Mouse (Mus musculus) heart, embryonic 13.5 days (tissue): ENCODE results near the gene Gm7534. TPM values are rescaled to one million over a fixed set of nuclear protein-coding genes. Genes with fewer than 3 reads are reported as not detected.
A peak's percentile ranks its signal among the peaks of the same experiment; 100 is the strongest.

ENCODE experiments used
- ATAC-seq: fragments of 200-750 bp; cut with Nextera tagmentation; 2 replicates; pipeline ENCODE4 v1.8.0; 2017; ENCODE audit warnings: moderate TSS enrichment; ENCODE audit not compliant: insufficient number of reproducible peaks, low FRiP score, low TSS enrichment; ENCODE audit errors: extremely low read depth
- H3K27ac ChIP-seq: fragments of 300-500 bp; sonication (generic); replicated peaks from 2 replicates; pipeline ENCODE4 v1.5.1; 2015; ENCODE audit warnings: moderate library complexity, mild to moderate bottlenecking, inconsistent platforms
- H3K27me3 ChIP-seq: fragments of 300-500 bp; sonication (generic); replicated peaks from 2 replicates; pipeline ENCODE4 v1.6.1; 2015; ENCODE audit warnings: mild to moderate bottlenecking, inconsistent platforms
- H3K36me3 ChIP-seq: fragments of 300-500 bp; sonication (generic); 2 replicates; pipeline ENCODE4 v1.6.1; 2015; ENCODE audit warnings: mild to moderate bottlenecking, inconsistent platforms
- H3K4me1 ChIP-seq: fragments of 300-500 bp; sonication (generic); 2 replicates; pipeline ENCODE4 v1.6.1; 2015; ENCODE audit warnings: inconsistent platforms
- H3K4me2 ChIP-seq: fragments of 300-500 bp; sonication (generic); 2 replicates; pipeline ENCODE4 v1.6.1; 2015; ENCODE audit warnings: inconsistent platforms, mild to moderate bottlenecking, moderate library complexity
- H3K4me3 ChIP-seq: fragments of 300-500 bp; sonication (generic); 2 replicates; pipeline ENCODE4 v1.5.1; 2015; ENCODE audit warnings: moderate library complexity, mild to moderate bottlenecking, inconsistent platforms
- H3K9ac ChIP-seq: fragments of 300-500 bp; sonication (generic); 2 replicates; pipeline ENCODE4 v1.6.1; 2015; ENCODE audit warnings: inconsistent platforms, mild to moderate bottlenecking, moderate library complexity
- H3K9me3 ChIP-seq: fragments of 300-500 bp; sonication (generic); 2 replicates; pipeline ENCODE4 v1.6.1; 2016; ENCODE audit warnings: inconsistent platforms
- WGBS: fragments of 180-500 bp; shearing (Covaris S2); methylation state at CpG from one replicate; pipeline ENCODE4 v1.1.7; 2015; ENCODE audit warnings: mixed read lengths; 5-methylcytosine and 5-hydroxymethylcytosine counted together
- polyA plus RNA-seq: library from polyadenylated mRNA; unstranded; fragments of >200 nt; fragmentation: Nextera tagmentation; extraction: Ambion mirVana; gene quantifications from 2 replicates; pipeline ENCODE4 v1.2.1, GENCODE M21; 2015

The Gm7534 gene
- polyA plus RNA-seq, 1 experiment from 2014 or later, result not detected

DNA sequence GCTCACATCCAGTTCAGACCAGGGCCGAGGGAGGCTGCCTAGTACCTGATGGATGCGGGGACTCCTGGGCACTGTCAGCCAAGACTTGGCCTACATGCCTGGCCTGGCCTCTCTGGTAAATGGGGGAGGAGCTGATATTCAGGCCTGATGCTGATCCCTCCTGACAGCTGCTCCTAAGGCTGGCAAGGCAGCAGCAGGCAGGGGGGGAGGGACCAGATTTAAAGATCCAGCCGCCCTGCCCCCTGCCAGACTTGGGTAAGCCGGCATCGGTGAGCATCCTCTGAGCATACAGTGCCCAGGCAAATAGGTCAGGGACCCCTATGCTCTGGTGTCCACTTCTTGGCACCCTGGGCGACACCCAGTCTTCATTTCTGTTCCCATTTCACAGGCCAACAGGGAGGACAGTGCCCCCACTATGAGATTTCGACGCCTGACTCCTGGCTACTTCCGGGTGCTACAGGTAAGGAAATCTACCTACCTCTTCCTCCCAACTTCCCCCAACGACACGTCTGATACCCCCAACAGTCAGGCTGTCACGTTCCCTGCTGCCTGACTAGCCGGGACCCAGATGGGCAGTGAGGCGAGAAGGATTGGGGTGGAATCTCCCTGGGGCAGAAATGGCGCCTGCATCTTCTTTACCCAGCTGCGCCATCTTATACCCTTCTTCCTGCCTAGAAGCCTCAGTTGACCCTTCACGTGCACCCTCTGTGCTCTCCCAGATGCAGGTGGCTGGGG is 40.9 kb upstream of the Gm7534 start, which contains the start of gene E130218I03Rik:
TSS of gene E130218I03Rik (plus strand) at position 147 of the 735 bp plus-strand sequence.
- H3K27ac ChIP-seq, result no peak within 1 kb of the TSS
- no peaks in the 10 kb centered on the region for H3K9me3 ChIP-seq
- H3K36me3 ChIP-seq, result no peaks in the 10 kb centered on the region
- peaks cover 20% of the 10 kb centered on the region for H3K4me1 ChIP-seq
- H3K27me3 ChIP-seq, result peaks cover 29% of the 10 kb centered on the region
- 87% methylated on average over 17 of the region's 17 CpGs for WGBS
- peak within 1 kb of the TSS; percentile 79 for H3K4me3 ChIP-seq
- peak within 1 kb of the TSS; percentile 98 for H3K4me2 ChIP-seq
- H3K9ac ChIP-seq, result peak within 1 kb of the TSS; percentile 88
- ATAC-seq, result no peak

DNA sequence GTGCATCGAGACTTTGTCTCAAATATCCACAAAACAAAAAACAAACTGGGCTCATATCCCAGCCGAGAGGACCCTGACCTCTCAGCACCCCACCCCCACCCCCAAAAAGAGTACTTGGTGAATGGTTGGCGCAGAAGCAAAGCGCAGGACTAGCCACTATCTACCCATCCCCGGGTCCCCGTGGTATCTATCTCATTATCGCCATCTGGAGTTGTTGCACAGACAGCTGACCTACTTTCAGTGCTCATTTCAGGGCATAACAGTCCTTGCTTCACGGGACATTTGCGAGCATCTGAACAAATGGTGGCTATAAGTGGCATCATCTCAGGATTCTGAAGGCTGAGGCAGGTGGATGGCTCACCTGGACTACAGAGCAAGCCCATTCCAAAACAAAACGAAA is 35.9 kb upstream of the Gm7534 start:
- H3K9ac ChIP-seq, result peak overlapping the region; percentile 72
- no peaks in the 10 kb centered on the region for H3K36me3 ChIP-seq
- no peak overlapping the region for H3K27ac ChIP-seq
- H3K27me3 ChIP-seq, result peaks cover 37% of the 10 kb centered on the region
- peak overlapping the region; percentile 52 for H3K4me3 ChIP-seq
- no peaks in the 10 kb centered on the region for H3K9me3 ChIP-seq
- H3K4me2 ChIP-seq, result peak overlapping the region; percentile 83
- peaks cover 16% of the 10 kb centered on the region for H3K4me1 ChIP-seq
- ATAC-seq, result no peak
- WGBS, result 11% methylated on average over 10 of the region's 10 CpGs

DNA sequence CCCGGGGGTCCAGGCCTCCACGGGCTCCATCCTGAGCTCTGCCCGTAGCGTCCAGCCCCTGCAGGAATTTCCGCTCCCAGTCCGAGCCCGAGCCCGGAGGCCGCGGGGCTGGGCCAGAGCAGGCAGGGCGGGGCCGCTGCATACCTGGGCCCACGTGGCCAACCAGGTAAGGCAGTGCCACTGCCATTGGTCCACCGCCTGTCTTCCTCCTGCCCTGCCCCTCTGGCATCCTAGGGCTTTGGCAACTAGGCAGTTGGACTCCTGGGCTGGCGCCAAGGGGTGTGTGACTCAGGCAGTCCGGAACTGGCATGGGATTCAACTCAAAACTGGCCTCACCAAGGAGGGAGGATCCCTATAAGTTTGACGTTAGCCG is 35.5 kb upstream of the Gm7534 start, which contains the start of gene Cnksr1:
TSS of gene Cnksr1 (minus strand) at position 121 of the 373 bp plus-strand sequence.
- Histone ChIP-seq H3K4me1 (peaks cover 16% of the 10 kb centered on the region), H3K9me3 (no peaks in the 10 kb centered on the region), H3K4me2 (peak within 1 kb of the TSS; percentile 83), H3K27me3 (peaks cover 41% of the 10 kb centered on the region), H3K36me3 (no peaks in the 10 kb centered on the region), H3K27ac (no peak within 1 kb of the TSS), H3K9ac (peak within 1 kb of the TSS; percentile 72), H3K4me3 (peak within 1 kb of the TSS; percentile 52)
- under 1% methylated on average over 18 of the region's 18 CpGs for WGBS
- no peak for ATAC-seq

DNA sequence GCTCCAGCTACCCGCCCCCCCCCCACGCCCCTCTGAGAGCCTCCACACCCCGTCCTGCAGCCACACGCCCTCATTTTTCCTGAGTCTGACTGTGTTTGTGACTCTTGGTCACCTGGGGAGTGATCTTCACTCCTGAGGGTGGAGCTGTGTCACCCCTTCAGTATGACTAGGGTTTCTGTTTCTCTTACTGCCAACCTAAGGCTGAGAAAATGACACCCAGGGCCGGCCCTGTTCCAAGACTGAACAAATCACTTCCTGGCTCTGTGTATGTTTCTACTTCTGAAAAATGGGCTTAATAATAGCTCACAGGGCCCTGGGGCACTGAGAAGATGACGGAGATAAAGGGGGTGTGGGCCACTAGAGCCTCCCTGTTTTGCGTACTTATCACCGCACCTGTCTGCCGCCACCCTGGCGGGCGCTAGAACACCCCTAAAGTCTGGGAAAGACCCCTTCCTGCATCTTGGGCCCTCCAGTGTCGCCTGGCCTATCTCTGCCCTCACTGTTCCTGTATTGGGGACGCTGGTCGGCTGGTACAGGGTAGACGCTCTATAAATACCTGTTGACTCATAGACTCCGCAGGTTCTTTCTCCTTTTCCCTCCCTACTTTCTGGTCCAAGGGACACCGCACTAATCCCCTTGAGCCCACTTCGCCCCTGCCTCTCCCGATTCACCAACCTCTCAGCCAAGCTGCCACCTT is 34.9 kb upstream of the Gm7534 start:
- H3K9me3 ChIP-seq, result no peaks in the 10 kb centered on the region
- H3K9ac ChIP-seq, result peak overlapping the region; percentile 72
- ATAC-seq, result no peak
- peaks cover 46% of the 10 kb centered on the region for H3K27me3 ChIP-seq
- H3K4me2 ChIP-seq, result peak overlapping the region; percentile 83
- H3K36me3 ChIP-seq, result no peaks in the 10 kb centered on the region
- H3K4me3 ChIP-seq, result peak overlapping the region; percentile 52
- WGBS, result 20% methylated on average over 19 of the region's 19 CpGs
- H3K27ac ChIP-seq, result no peak overlapping the region
- H3K4me1 ChIP-seq, result peaks cover 16% of the 10 kb centered on the region

DNA sequence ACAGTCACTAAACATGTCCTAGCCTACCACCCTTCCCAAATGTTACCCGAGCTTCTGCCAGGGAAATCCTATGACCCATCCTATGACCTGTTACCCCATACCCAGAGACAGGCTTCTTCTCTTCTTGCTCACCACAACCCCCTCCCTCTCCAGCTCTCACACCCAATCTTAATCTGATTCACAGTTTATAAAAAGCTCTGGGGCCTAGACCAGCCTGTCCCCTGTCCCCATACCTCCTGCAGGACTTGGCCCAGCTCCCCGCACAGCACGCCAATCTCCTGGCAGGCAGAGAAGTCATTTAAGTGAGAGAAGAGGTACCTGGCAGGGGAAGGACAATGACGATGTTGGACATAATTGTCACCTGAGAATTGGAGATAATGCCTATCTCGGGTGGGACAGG is 32.1 kb upstream of the Gm7534 start:
- peaks cover 52% of the 10 kb centered on the region for H3K27me3 ChIP-seq
- H3K4me2 ChIP-seq, result no peak overlapping the region
- no peaks in the 10 kb centered on the region for H3K36me3 ChIP-seq
- peaks cover 16% of the 10 kb centered on the region for H3K4me1 ChIP-seq
- H3K9me3 ChIP-seq, result no peaks in the 10 kb centered on the region
- no peak overlapping the region for H3K27ac ChIP-seq
- ATAC-seq, result no peak
- WGBS, result 63% methylated on average over 5 of the region's 5 CpGs
- H3K4me3 ChIP-seq, result no peak overlapping the region
- no peak overlapping the region for H3K9ac ChIP-seq

DNA sequence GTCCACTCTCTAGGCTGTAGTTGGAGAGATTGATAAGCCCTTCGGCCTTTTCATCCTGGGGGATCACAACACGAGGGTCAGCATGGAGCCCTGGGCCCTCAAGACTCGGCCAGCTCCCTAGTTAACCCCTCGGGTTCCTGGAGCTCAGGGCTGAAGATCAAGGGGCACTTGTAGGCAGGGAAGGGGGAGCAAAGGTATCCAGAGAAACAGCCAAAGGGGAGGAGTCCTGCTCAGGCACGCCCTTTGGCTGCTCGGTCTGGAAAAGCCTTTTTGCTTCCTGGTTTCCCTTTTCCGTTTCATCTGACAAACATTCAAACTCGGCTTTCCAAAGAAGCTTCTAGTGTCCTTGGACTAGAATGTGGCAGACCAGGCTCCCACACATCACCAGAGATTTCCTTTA is 27.6 kb upstream of the Gm7534 start:
- Histone ChIP-seq H3K9me3 (no peaks in the 10 kb centered on the region), H3K4me3 (no peak overlapping the region)
- no peak for ATAC-seq

DNA sequence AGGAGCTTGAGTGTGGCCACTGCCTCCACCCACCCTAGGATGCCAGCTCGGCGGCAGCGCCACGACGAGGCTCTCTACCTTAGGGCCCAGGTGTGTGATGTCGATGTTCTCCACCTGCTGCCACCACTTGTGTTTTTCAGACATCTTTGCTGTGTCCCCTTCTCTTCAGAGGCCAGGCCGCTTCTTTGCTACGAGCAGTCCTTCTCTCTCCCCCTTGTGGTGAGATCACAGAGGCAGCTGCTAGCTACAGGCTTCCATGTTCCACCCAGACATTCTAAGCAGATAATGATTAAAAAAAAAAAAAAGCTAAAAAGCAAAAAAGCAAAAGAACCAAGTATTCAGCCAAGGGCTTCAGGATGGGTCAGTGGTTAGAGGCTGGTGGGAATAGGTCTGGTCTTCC is 24.4 kb upstream of the Gm7534 start, which contains the start of gene Catsper4:
TSS of gene Catsper4 (minus strand) at position 190 of the 400 bp plus-strand sequence.
- no peak within 1 kb of the TSS for H3K9ac ChIP-seq
- no peak within 1 kb of the TSS for H3K4me3 ChIP-seq
- ATAC-seq, result no peak
- H3K27ac ChIP-seq, result no peak within 1 kb of the TSS
- no peaks in the 10 kb centered on the region for H3K36me3 ChIP-seq
- no peaks in the 10 kb centered on the region for H3K9me3 ChIP-seq
- H3K4me1 ChIP-seq, result no peaks in the 10 kb centered on the region
- 56% methylated on average over 8 of the region's 8 CpGs for WGBS
- peaks cover 11% of the 10 kb centered on the region; the same call in 1 of the 2 replicates for H3K27me3 ChIP-seq
- no peak within 1 kb of the TSS for H3K4me2 ChIP-seq

More for the DNA sequence above, 27.6 kb upstream of the Gm7534 start:
- H3K27ac ChIP-seq, result no peak overlapping the region
- H3K36me3 ChIP-seq, result no peaks in the 10 kb centered on the region
- 25% methylated on average over 8 of the region's 8 CpGs for WGBS
- H3K4me2 ChIP-seq, result no peak overlapping the region
- peaks cover 30% of the 10 kb centered on the region for H3K27me3 ChIP-seq
- H3K9ac ChIP-seq, result no peak overlapping the region
- H3K4me1 ChIP-seq, result no peaks in the 10 kb centered on the region

DNA sequence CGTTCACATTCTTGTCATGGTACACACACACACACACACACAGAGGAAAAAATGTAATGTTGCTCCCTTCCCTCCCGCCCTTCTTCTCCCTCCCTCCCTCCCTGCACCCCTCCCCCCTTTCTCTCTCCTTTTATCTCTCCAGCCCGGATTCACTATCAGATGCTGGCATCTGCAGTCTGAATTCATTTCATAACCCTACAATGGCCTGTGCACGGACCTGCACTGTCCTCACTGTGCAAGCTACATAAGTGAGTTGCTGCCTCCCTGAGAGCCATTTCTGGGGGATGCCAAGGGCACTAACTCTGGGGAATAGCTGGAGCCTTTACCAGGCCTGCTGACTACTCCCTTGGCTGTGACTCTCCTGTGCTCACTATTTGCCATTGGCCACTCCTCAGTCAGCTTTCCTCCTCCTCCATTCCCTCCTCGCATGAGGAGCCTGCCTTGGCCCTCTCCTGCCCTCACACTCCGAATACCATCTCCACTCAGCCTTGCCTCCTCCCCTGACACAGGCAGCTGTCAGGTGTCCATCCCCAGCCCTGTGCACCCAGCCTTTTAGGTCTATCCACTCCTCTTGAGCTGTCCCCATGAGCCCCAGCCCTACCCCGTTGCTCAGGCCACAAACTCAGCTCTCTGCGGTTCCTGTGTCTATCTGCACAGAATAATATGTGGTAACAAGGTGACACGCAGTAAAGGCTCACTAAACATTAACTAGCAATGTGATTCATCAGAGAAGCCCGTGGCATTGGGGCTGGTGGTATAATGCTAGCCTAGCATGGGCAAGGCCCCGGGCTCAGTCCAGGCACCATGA is 20.2 kb upstream of the Gm7534 start:
- ATAC-seq, result no peak
- H3K4me1 ChIP-seq, result no peaks in the 10 kb centered on the region
- no peak overlapping the region for H3K4me3 ChIP-seq
- 53% methylated on average over 11 of the region's 11 CpGs for WGBS
- peaks cover 7% of the 10 kb centered on the region; the same call in 1 of the 2 replicates for H3K27me3 ChIP-seq
- H3K36me3 ChIP-seq, result no peaks in the 10 kb centered on the region
- no peak overlapping the region for H3K9ac ChIP-seq
- H3K4me2 ChIP-seq, result no peak overlapping the region
- no peak overlapping the region for H3K27ac ChIP-seq
- H3K9me3 ChIP-seq, result no peaks in the 10 kb centered on the region

DNA sequence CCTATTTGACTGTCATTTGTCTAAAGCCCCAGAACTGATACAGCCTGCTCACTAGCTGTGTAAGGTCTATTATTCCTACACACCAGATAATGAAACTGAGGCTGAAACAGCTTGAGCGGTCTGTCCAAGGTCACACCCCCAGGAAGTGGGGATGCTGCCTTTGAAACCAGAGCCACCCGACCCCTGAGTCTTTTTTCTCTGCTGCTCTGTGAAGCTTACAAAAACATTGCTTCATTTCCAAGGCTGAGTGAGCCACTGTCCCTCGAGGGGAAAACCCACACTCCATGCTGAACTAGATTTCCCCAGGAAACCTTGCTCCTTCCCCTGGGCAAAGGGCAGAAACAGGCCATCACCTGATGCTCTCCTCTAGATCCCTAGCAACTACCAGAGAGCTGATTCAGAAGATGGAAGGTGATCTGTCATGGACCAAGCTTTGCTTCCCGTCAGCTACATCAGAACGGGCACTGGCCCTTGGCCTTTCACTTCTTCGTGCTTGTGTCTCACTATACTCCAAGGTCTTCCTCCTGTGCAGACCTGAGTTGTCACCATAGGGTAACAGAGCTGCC is 3.8 kb upstream of the Gm7534 start:
- Histone ChIP-seq H3K9me3 (no peaks in the 10 kb centered on the region), H3K36me3 (no peaks in the 10 kb centered on the region), H3K27me3 (peaks cover 5% of the 10 kb centered on the region; the same call in 1 of the 2 replicates), H3K27ac (no peak overlapping the region), H3K4me2 (no peak overlapping the region), H3K4me3 (no peak overlapping the region), H3K4me1 (peaks cover 7% of the 10 kb centered on the region; the same call in 1 of the 2 replicates), H3K9ac (no peak overlapping the region)
- ATAC-seq, result no peak
- WGBS, result 58% methylated on average over 6 of the region's 6 CpGs

DNA sequence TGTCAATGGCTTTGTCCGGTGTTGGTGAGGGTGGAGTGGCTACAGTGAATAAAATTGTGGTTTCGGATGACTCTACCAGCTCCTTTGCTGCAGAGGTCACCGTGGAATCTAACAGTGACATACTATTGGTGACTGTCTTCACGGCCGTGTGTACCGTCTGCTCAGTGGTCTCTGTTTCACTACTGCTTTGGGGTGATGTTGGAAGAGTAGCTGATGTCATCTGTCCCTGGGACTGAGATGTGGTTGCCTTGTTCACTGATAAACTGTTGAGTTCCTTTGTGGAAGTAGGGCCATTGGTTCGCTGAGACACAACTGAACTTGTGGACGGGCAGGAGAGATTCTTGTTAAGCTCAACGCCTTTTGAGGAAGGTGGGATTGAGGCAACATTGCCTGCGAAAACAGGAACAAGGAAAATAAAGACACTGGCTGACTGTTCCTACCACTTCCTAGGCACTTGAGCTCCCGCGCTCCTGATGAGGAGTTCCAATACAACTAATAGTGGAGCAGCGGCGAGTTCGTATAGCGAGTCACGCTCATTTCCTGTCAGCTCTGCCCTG is 614 bp upstream of the Gm7534 start:
- H3K27ac ChIP-seq, result no peak overlapping the region
- WGBS, result 80% methylated on average over 17 of the region's 17 CpGs
- peaks cover 3% of the 10 kb centered on the region; the same call in 1 of the 2 replicates for H3K27me3 ChIP-seq
- no peaks in the 10 kb centered on the region for H3K9me3 ChIP-seq
- no peak overlapping the region for H3K4me3 ChIP-seq
- no peak overlapping the region for H3K4me2 ChIP-seq
- H3K9ac ChIP-seq, result no peak overlapping the region
- no peaks in the 10 kb centered on the region for H3K36me3 ChIP-seq
- peaks cover under 1% of the 10 kb centered on the region; the same call in 1 of the 2 replicates for H3K4me1 ChIP-seq
- no peak for ATAC-seq
